Mouse (Mus musculus): ENCODE measurements at regions not wholly inside any gene's neighbourhood (a gene's known extent, or its start where the extent isn't known, plus 50 kb on each side); places are given as distances from the start of the nearest gene placed in this dataset.

DNA sequence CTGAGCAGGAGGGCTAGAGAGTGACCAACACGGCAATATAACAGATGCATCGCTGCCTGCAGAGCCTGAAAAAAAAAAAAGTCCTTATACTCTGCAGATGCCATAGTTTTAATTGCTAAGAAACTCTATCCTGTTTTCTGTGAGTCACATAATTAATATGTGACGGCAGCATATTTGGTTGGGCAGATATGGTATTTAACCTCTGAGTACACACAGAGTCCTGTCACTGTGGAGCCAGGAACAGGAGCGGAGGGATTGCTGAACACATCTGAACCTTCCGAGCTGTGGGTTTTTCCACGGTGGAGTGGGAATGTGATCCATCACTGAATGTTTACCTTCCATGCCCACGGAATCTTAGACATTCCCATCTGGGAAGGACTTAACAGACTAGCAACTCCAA, 208.7 kb upstream of the Gm12728 start:
- TF ChIP-seq CTCF (IDR thresholded peaks at IDR 0.05 in 2 of 3, conservative IDR thresholded peaks at IDR 0.05 in 1 of 3; ENCODE audit: control insufficient read depth in 1 of 3, insufficient read depth in 1 of 3, low read depth in 2 of 3, low read length in 3 of 3, poor library complexity in 1 of 3, severe bottlenecking in 1 of 3) (no peak), ZNF384 (IDR thresholded peaks at IDR 0.05; ENCODE audit: low read depth, low read length) (no peak), HCFC1 (IDR thresholded peaks at IDR 0.05; ENCODE audit: low read depth, low read length) (no peak), POLR2AphosphoS5 (IDR thresholded peaks at IDR 0.05; ENCODE audit: borderline replicate concordance, low read depth, low read length) (no peak), MAFK (IDR thresholded peaks at IDR 0.05; ENCODE audit: borderline replicate concordance, low read depth, low read length) (no peak), POLR2A (IDR thresholded peaks at IDR 0.05; ENCODE audit: control insufficient read depth in 1 of 2, insufficient read depth in 1 of 2, low read depth in 1 of 2, low read length in 2 of 2, poor library complexity in 1 of 2) (no peak), BHLHE40 (IDR thresholded peaks at IDR 0.05; ENCODE audit: borderline replicate concordance, low read depth, low read length) (no peak)
